Mouse (Mus musculus): ENCODE results near the gene Fam76a. TPM values are rescaled to one million over a fixed set of nuclear protein-coding genes. Genes with fewer than 3 reads are reported as not detected.

The Fam76a gene
- polyA plus RNA-seq, 1 experiment from 2014 or later: 30.1 TPM

GRCm38 (mm10) chr4:132863012-132863411 lies 59.3 kb downstream of the Fam76a start:
- H3K9ac ChIP-seq (ENCODE audit: low read length): no peak overlapping the region
- 91% methylated on average over 13 of the region's 13 CpGs for WGBS
- ATAC-seq (ENCODE audit: insufficient number of reproducible peaks, low FRiP score, low TSS enrichment, low read depth) (no peak), DNase-seq (ENCODE audit: low spot score) (no peak)
- no peak overlapping the region for H3K4me3 ChIP-seq (ENCODE audit: low read depth, low read length)
- no peak overlapping the region for H3K27ac ChIP-seq (replicated peaks; ENCODE audit: low read depth, low read length)
- H3K9me3 ChIP-seq (ENCODE audit: control insufficient read depth, low read length): no peaks in the 10 kb centered on the region
- no peaks in the 10 kb centered on the region for H3K4me1 ChIP-seq (ENCODE audit: control insufficient read depth, insufficient read depth, low read length)
- H3K27me3 ChIP-seq (ENCODE audit: control insufficient read depth, insufficient read depth, low read length): no peaks in the 10 kb centered on the region
- H3K36me3 ChIP-seq (ENCODE audit: control insufficient read depth, insufficient read depth, low read length): peaks cover 14% of the 10 kb centered on the region; the same call in 1 of the 2 replicates
- H3K4me2 ChIP-seq (ENCODE audit: low read depth, severe bottlenecking): no peak overlapping the region

- Histone ChIP-seq H3K4me1 (ENCODE audit: control insufficient read depth, insufficient read depth, low read length) (no peaks in the 10 kb centered on the region), H3K27ac (replicated peaks; ENCODE audit: low read depth, low read length) (no peak overlapping the region), H3K9me3 (ENCODE audit: control insufficient read depth, low read length) (no peaks in the 10 kb centered on the region), H3K27me3 (ENCODE audit: control insufficient read depth, insufficient read depth, low read length) (no peaks in the 10 kb centered on the region), H3K36me3 (ENCODE audit: control insufficient read depth, insufficient read depth, low read length) (peaks cover 18% of the 10 kb centered on the region; the same call in 1 of the 2 replicates), H3K9ac (ENCODE audit: low read length) (no peak overlapping the region), H3K4me3 (ENCODE audit: low read depth, low read length) (no peak overlapping the region), H3K4me2 (ENCODE audit: low read depth, severe bottlenecking) (no peak overlapping the region)
- WGBS: 84% methylated on average over 1 of the region's 1 CpGs
- no peak for ATAC-seq (ENCODE audit: insufficient number of reproducible peaks, low FRiP score, low TSS enrichment, low read depth)
- DNase-seq (ENCODE audit: low spot score): no peak
Measured at GRCm38 (mm10) chr4:132860880-132861279, 61.5 kb downstream of the Fam76a start.

Other genes starting within 250 kb of the Fam76a start
- 4.2 and 7.6 TPM in 2 replicates for gene Xkr8, start 190.0 kb downstream of the Fam76a start, polyA plus RNA-seq (2014; fragmentation: Nextera tagmentation; extraction: Ambion mirVana)
- 4.3 and 4.6 TPM in 2 replicates for gene Smpdl3b, start 165.3 kb downstream of the Fam76a start, polyA plus RNA-seq (2014; fragmentation: Nextera tagmentation; extraction: Ambion mirVana)
- 182 and 183 TPM in 2 replicates for gene Rpa2, start 154.2 kb downstream of the Fam76a start, polyA plus RNA-seq (2014; fragmentation: Nextera tagmentation; extraction: Ambion mirVana)
- gene Themis2, start 126.2 kb downstream of the Fam76a start, polyA plus RNA-seq (2014; fragmentation: Nextera tagmentation; extraction: Ambion mirVana): 0.45 and 0.57 TPM in 2 replicates
- gene Ppp1r8, start 79.4 kb downstream of the Fam76a start, polyA plus RNA-seq (2014; fragmentation: Nextera tagmentation; extraction: Ambion mirVana): 87.2 and 111 TPM in 2 replicates
- gene Stx12, start 38.0 kb downstream of the Fam76a start, polyA plus RNA-seq (2014; fragmentation: Nextera tagmentation; extraction: Ambion mirVana): 58.5 and 62.8 TPM in 2 replicates
- gene Fgr, start 51.5 kb upstream of the Fam76a start, polyA plus RNA-seq (2014; fragmentation: Nextera tagmentation; extraction: Ambion mirVana): 0.17 and 0.35 TPM in 2 replicates
- gene Ahdc1, start 88.7 kb upstream of the Fam76a start, polyA plus RNA-seq (2014; fragmentation: Nextera tagmentation; extraction: Ambion mirVana): 10.2 and 10.5 TPM in 2 replicates
- 54.7 and 63.6 TPM in 2 replicates for gene Wasf2, start 207.9 kb upstream of the Fam76a start, polyA plus RNA-seq (2014; fragmentation: Nextera tagmentation; extraction: Ambion mirVana)